Mouse (Mus musculus) spleen, postnatal 10 days (tissue): ENCODE data around the gene Rad54l2.

Source experiments
- DNase-seq, 2 experiments: peaks; one replicate each; pipeline ENCODE4 v3.0.0; 2021 to 2022; ENCODE audit warnings: low spot score in 2 of 2

Rad54l2 gene

DNA sequence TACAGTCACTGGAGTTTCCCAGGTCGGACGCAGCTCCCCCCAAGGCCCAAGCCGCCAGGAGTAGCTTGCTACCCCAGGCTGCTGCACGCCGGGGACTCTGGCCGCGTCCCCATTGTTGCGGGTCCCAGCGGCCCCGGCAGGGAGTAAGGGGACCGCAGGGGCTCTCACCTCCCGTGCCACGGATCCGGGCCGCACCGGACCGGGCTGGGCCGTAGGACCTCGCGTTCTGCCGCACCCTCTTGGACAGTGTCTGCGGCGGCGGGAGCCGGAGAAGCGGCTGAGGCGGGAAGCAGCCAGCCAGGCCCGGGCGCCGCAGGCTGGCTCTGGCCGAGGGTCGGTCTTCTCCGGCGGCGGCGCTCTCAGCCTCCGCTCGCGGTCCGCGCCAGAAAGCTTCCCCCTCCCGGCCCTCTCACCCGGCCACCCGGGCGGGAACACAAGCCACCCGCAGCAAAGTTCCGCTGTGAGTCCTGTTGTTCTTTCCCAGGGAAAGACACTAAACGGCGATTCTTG lies at the start of gene Rad54l2:
Gene Rad54l2, minus strand, starts transcription at position 383 of the 510 bp plus-strand sequence.
- DNase-seq, result peak; percentile 86 to 88

DNA sequence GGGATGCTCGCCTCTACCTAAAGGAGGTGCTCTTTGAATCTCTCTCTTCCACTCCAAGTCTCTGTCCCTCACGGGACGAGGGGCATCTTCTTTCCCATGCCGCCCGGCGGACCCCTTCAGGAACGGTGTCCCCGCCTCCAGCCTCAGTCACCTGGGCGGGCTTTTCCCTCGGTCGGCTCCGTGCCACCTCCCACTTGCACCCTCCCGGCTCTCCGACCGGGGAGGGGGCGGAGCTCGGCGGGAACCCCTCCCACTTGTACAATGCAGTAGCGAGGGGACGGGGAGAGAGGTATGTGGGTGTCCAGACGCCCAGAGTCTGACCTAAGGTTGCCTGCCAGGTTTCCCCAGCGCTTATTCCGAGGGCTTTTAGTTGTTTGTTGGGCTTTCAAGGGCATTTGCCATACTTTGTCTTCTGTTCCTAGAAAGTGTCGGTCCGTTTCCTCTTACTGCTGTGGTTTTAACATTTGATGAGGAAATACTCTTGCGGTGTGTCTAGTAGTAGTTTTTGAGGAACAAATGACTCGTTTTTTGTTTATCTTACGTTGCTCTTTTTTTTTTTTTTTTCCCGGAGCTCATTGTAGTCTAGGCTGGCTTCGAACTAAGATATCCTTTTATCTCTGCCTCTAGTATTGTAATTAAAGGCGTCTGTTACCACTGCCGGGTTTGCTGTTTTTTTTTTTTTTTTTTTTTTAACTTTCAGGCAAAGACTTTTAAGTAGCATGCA lies 33.5 kb upstream of the Rad54l2 start:
- peak; percentile 85 to 91 for DNase-seq

DNA sequence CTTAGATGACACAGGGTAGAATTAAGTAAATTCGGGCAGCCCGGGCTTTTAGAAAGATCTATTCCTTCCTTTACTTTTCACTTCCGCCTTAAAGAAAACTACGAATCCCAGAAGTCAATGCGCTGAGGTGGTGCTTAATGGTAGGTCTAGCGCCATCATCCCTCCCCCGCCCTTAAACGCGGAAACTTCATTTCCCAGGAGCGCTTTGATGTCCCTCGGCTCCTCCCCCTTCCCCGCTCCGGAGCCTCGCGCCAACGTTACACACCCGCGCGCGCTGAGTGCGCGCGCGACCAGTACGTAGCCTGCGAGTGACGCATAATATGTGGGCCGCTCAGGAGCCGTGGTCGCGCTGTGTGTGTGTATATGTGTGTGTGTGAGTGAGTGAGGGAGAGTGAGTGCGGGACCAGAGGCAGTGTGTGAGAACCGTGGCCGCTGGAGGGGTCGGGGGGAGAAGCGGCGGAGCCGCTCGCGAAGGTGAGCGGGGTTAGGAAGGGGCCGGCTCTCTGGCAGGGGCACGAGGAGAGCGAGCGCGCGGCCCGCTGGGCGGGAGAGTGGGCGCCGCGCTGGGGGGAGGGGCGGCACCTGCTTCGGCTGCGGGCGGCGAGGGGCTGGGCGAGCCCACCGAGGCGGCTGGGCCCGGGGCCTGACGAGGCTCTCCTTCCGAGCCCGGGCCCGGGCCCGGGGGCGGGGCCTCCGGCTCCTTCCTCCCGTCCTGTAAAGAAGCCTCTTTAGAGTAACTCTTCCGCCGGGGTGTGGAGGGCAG lies 32.8 kb upstream of the Rad54l2 start, which contains the start of gene Dcaf1:
Gene Dcaf1, plus strand, starts transcription at position 257 of the 763 bp plus-strand sequence.
- DNase-seq, result peak; percentile 74 to 96

DNA sequence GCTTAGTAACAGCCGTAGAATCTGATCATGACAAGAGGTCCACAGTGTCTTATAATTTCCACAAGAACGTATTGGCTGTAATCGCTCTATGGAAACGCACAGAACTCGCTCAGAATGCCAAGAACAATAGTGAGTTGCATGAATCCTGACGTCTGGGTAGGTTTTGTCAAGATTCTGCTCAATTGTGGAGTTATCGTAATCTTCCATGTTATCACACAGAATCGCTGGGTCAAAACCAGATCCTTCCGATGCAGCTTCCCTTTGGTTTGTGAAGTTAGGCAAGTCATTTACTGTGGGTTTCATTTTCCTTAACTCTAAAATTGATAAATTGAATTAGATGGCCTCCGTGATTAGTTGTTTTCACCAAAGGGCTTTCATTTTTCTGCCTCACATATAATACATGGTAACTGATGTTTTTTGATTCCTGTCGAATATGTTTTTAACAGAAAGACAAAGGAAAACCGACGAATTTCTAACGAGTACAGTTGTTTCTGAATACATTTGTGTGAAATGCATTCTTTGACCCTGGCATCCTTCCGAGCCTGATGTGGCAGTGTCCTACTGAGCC lies 32.1 kb upstream of the Rad54l2 start:
- peak in 1 of 2 experiments; percentile 12 for DNase-seq

DNA sequence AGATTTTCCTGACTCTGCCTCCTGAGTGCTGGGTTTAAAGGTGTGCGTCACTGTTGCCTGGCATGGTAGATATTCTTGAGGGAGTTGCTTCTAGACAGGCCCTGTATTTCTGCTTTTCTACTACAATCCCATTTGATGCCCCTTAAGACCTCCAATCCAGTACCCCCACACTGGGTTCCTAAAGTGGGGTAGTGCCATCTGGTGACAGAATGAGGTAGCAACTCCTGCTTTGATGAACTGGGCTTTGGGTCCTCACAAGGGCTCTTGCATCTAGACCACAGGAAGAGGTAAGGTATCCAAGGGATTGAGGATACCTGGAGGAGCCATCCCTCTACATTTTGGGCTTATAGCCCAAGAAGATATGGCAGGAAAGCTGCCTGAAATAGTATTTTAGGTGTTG lies 30.2 kb upstream of the Rad54l2 start:
- peak in 1 of 2 experiments; percentile 28 for DNase-seq

DNA sequence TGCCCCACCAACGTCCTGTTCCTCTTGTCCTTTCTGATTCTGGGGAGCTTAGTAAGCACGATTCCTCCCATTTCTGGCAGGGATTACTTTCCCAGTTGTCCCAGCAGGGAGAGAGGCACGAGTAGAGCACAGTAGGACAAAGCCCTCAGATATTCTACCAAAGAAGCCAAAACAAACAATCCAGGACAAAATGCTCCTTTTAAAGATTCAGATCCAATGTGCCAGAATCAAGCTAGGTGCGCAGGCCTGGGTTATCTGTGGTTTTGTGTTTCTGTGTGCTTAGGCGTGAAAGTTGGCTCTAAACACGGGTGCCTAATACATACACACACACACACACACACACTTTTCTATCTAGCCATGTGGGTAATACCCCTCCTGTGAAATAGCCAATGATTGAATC lies 29.2 kb upstream of the Rad54l2 start:
- no peak for DNase-seq

DNA sequence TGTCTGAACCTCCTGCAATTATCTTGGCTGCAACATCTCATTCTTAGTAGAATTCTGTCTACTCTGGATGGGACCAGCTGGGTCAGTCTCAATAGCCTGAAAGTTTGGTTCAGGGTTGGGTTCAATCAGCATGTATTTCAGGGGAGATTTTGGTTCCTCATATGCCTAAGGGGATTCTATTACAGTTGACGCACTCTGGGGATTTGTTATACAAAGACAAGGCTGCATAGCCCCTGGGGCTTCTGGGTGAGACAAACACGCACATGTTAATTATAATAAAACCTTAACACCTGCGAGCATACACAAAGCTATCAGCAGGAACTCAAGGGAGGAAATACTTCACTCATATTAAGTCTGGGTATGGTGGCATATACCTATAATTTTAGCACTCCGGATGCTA lies 17.5 kb upstream of the Rad54l2 start:
- no peak for DNase-seq

DNA sequence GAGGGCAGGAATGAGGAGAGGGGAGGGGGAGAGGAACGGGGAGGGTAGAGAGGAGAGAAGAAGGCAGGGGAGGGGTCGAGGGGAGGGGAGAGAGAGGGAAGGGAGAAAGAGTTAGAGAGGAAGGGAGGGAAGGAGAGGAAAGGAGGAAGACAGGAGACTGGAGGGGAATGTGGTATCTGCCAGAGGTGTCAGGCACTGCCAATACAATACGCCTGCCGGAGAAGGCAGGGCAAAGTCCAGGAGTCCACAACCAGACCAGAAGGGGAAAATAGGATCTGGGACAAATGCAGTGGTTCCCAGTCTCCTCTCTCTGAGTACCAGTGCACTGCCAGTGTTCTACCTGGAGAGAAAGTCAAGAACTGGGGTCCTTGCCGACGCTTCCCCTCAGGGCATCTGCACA lies 1.8 kb upstream of the Rad54l2 start:
- DNase-seq, result no peak

DNA sequence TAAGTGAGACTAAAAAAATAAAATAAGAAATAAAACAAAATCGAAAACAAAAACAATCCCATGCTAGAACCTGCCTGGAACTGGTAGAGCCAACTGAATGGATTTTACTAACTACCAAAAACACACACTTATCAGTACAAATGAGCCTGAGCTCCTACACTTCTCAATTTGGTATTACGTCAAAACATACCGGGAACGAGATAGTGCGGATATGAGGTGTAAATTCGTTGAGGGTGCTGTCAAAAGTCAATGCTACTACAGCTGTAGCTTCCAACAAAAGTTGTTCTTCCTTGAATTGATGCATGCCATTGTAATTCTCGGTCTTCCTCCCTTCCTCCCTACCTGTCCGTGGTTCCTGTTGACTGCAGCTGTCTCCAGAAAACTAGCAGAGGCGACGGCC lies 369 bp upstream of the Rad54l2 start:
- no peak for DNase-seq

DNA sequence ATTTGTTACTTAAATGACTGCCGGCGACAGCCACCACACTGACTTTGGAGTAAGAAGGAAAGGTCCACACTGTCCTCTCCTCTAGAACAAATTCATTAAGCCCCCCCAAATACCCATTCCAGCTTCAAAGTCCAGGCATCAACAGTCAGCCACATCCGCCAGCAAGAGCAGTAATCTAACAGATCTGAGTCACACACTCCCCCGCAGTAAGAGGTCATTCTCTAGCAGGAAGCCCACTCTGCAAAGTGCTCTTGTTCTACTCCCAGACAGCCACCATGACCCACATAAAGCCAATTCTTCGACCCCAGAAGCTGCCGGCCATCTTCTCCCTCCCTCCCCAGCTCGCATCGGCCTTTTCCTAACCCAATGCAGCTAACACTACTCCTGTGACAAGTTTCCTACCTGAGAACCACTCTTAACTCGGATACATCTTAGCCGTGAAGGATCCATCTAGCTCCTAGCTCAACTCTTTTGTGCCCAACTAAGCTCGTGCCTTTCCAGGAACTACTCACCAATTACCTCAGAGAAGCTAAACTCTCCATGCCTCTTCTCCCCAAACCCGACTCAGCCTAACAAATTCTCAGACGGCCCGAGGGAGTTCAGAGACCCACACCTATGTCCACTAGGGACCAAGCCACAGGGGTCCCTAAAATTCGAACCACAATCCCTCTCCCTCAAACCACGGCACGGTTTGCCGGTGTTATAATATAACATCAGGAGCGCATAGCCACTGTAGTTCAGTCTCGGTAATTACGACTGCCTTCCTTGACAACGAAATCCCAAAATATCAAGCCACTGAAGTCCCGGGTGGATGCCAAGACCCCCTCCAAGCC lies 799 bp downstream of the Rad54l2 start:
- peak in 1 of 2 experiments; percentile 26 for DNase-seq

DNA sequence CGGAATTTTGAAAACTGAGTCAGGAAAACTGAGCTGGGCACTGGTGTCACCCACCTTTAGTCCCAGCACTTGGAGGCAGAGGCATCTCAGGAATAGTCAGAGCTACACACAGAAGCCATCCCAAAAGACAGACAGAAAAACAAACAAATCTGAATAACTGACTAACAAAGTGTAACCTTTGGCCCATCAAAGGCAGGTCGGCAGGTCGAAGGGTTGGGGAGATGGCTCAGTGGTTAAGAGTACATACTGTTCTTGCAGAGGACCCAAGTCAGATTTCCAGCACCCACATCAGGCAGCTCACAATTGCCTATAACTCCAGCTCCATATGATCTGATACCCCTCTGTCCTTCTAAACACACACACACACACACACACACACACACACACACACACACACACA lies 3.8 kb downstream of the Rad54l2 start:
- DNase-seq, result no peak

DNA sequence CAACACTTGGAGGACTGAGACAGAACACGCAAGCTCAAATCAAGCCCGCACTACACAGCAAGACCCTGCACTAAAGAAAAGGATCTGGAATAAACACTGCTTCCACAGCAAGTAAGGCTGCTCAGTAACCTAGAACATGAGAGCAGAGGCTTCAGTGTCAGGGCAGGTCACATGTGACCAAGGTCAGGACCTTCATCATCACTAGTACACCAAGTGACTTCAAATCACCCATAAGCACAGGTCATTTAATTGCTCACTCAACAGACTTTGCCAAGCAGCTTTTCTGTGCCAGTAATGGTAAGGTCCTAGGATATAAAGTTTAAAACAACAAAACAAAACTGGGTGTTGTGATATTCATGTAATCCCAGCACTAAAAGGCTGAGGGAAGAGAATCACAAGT lies 5.4 kb downstream of the Rad54l2 start:
- DNase-seq, result no peak

DNA sequence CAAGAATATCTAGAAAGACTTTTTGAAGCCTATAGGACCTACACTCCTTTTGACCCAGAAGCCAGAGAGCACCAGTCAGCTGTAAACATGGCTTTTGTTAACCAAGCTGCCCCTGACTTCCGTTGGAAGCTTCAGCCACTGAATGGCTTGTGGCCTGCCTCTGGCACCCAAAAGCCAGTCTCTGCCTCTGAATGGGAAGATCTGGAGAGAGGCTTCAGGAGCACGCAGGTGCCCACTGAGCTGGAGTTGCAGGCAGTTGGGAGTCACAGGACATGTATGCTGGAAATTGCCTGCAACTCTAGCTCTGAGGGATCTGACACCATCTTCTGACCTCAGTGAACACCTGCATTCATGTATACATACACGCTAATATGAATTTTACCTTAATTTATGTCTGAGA lies 8.9 kb downstream of the Rad54l2 start:
- DNase-seq, result no peak

DNA sequence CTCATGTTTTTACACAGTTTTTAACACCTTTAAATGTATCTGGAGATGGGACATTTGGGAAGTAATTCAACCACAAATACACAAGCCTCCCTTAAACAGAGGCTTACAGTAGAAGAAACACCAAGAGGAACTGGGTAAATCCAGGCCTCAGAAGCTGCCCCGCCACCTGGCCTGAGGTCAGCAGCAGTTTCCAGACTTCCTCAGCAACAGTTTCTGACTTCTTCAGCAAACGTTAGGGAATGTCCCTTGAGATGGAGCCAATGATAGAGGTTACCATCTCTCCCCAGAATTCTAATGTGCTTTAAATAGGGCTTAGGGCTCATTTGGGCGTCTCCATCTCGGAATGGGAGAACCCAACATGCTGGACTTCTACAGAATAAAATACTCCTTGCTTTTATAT lies 10.7 kb downstream of the Rad54l2 start:
- no peak for DNase-seq

DNA sequence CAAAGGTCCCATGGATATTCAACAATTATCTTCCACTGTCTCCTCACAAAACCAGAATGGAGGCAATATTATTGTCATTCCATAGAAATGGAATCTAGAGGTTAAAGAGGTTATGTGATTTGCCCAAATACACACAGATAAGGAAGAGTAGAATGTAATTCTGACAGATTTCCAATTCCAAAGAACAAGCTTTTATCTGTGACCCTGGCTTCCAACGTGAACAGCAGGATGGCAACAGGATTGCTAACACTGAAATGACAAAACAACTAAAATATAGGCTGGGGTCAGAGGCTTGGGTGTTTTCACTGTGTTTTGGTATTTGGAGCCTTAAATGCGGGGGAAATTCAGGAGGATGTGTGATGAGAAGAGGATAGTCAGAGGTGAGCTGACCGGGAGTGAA lies 11.6 kb downstream of the Rad54l2 start:
- no peak for DNase-seq

DNA sequence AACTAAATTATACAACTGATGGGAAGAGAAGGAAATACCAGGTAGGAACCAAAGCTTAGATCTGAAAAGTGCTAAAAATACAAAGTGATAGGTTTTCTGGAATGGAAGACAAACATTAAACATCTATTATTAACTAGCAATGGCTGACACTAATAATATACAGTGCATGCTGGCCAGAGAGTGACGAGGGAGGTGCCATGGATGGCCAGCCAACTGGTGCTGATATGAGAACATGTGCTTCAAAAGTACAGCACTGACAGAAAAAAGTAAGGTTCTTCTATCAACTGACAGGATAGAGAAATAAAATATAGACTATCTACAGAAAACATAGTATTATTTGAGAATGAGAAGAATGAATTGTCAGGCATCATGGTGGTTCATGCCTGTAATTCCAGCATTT lies 12.9 kb downstream of the Rad54l2 start:
- no peak for DNase-seq

DNA sequence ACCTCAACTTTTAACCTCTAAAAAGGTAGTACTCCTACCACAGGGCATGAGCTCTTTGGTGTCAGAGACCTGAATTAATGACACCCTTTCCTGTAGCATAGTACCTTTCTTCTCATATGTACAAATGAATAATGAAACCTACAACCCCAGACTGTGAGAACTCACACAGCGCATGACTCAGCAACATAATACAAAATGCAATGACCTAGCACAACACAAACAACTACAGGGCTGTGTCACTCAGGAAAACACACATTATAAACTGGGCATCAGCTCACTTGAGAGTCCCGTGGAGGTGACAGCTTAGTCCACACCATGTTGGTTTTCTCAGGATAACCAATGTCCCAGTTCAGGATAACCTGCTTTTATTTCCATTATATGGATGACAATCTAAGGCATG lies 17.2 kb downstream of the Rad54l2 start:
- DNase-seq, result no peak

DNA sequence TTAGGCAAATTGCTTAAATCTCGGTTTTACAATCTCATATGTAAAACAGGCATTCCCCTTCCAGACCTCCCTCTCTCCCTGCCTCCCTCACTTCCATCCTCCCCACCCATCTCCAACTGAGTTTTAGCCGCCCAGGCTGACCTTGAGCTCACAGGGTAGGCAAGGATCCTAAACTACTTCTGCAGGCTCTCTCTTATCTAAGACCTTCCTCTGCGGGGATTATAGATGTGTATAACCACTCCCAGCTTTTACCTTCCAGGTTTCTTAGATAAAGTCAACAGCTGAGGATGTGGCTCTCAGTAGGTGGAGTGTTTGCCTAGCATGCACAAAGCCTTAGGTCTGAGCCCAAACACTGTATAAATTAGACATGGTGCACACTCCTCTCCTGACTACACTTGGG lies 18.8 kb downstream of the Rad54l2 start:
- DNase-seq, result no peak

DNA sequence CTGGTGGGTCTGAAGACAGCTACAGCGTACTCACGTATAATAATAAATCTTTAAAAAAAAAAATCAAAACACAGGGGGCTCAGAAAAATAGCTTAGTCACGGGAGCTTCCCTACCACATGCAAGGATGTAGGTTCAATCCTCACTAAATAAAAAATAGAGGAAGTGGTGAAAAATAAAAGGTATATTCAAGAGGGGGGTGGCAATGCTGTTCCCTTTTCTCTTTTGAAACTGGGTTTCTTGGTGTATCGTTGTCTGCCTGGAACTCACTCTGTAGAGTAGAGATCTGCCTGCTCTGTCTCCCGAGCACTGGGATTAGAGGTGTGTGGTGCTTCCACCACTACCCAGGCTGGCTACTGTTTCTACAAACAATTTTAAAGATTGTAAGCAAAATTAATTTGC lies 19.2 kb downstream of the Rad54l2 start:
- no peak for DNase-seq

DNA sequence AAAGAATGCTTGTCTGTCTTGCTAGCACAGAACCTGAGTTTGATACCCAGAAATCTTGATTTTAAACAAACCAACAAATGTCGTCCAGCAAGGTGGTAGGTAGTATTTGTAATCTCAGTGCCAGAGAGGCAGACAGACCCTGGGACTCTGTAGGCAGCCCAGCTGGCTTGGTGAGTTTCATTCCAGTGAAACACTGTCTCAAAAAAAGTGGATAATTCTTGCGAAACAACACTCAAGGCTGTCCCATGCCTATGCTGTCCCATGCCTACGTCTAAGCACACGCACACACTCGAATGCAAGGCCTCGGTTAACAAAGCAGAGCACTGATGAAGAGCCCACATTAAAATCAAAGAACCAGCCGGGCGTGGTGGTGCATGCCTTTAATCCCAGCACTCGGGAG lies 32.6 kb downstream of the Rad54l2 start:
- no peak for DNase-seq

DNA sequence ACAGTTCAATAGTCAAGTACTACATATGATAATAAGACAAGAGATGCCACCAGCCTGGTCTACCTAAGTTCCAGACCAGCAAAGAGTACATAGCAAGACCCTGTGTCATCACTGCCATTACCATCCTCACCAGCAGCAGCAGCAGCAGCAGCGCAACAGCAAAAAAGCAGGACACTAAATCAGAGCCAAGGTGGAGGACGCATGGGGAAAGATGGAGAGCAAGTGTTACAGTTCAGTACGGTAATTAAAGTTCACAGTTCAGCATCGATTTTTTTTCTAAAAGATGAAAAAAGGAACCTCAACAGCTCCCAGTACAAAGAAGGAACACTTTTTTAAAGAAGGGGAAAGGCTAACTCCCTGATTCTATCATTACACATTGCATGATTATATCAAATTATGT lies 33.2 kb downstream of the Rad54l2 start:
- no peak for DNase-seq

DNA sequence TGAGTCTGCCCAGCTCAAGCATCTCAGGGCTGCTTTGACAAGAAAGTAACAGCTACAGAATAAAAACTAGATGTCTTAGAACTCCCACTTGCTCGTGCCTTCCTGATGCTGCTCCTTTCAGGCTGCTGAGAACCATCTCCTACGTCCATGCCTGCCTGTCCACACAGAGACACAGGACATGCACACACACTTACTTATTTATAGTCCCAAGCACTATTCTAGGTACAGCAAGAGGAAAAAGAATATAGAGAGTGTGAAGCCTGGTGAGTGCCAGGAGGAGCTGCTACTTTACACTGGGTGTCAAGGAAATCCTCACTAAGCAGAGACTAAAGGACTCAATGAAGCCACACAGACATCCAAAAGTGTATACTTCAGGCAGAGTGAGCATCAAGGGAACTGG lies 34.7 kb downstream of the Rad54l2 start:
- no peak for DNase-seq
